Mouse (Mus musculus) adrenal gland, postnatal 25 days (tissue): ENCODE data around the gene Psmd7. TPM values are rescaled to one million over a fixed set of nuclear protein-coding genes. Genes with fewer than 3 reads are reported as not detected.
"Not testable (repeated sequence)": the region's sequence is repeated elsewhere in the genome, so short reads cannot be mapped to it uniquely, and the experiment has no call there.

ENCODE experiments used
- DNase-seq: peaks from one replicate; pipeline ENCODE4 v3.0.0; 2021; ENCODE audit warnings: mixed read lengths
- long read RNA-seq: library from polyadenylated mRNA; stranded (forward); transcript quantifications from one replicate; pipeline ENCODE4 v2.0.0, GENCODE M21; 2021
- total RNA-seq: library from RNA; stranded (reverse); gene quantifications from 2 replicates; pipeline ENCODE4 v1.2.3, GENCODE M21; 2021

Gene Psmd7
- total RNA-seq, result 109 and 131 TPM in 2 replicates
- long read RNA-seq, transcript Psmd7-201 (7 exons, 1,581 nt), result major isoform, 238 of 258 reads
- long read RNA-seq, partial matches to known transcripts, result 7 of 258 reads
- long read RNA-seq, other reads (novel, unspliced or antisense), result 13 of 258 reads

- peak; percentile 94 for DNase-seq
Measured at GRCm38 (mm10) chr8:107587995-107588780, at the start of gene Psmd7. TSS of gene Psmd7 (minus strand) at chr8:107588464.

DNA sequence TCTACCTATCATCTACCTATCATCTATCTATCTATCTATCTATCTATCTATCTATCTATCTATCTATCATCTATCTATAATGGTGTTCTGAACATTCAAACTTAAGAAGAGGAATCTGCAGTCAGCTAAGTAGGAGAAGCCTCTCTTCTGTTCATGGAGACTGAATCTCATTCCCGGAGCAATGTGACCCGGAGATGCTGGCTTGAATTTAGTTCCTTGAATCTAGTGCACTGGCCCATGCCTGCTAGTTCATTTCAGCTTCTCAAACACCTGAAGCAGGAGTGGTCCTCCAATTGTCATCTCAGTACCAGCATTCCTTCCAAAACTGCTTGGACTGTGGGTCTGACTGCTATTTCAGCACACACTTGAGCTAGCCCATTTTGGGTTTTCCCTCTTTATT lies 45.5 kb upstream of the Psmd7 start:
- DNase-seq, result no peak

GRCm38 (mm10) chr8:107629701-107630100 lies 41.4 kb upstream of the Psmd7 start:
- DNase-seq, result no peak

GRCm38 (mm10) chr8:107628501-107629149 lies 40.4 kb upstream of the Psmd7 start:
- peak; percentile 3 for DNase-seq

DNA sequence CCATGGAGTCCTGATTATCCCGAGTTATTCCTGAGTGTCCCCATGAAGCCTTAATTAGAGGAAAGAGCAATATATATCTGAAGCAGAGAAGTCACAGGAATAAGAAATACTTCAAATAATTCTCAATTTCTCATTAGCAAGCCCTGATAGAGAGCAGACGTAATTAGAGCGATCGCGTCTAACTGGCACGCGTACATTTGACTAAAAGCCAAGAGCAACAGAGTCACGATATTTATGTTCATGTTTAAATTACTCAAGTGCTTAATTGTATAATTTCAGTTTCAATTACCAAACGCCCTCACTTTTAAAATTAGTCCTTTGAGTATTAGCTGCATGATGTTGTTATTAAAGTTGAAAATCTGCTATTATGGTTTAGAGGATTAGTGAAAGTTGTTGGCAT lies 39.6 kb upstream of the Psmd7 start:
- DNase-seq, result no peak

- not testable (repeated sequence) for DNase-seq
Measured at GRCm38 (mm10) chr8:107624301-107624700, 36.0 kb upstream of the Psmd7 start.

DNA sequence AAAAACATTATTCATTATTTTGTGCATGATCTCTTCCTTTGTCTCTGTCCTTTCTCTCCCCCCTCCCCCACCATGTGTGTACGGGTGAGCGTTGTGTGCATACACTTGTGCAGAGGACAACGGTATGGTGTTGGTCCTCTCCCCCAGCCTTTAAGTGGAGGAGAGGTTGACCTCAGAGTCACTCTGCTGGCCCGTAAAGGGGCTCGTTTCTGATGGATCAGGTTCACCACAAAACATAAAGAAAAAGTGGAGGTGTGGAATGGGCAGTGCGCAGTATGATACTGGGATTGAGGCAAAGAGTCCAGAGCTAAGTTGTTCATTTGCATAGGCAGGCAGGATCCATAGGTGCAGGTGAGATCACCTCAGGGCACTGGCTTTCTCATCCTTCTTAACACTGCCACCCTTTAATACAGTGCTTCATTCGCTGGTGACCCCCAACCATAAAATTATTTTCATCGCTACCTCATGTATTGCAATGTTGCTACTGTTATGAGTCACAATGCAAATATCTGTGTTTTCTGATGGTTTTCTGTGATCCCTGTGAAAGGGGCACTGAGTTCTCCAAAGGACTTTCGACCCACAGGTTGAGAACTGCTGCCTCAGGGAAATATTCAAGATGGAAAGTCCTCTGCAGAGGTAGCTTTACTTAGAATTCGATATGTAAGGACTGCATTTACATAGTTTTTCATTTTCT lies 33.8 kb upstream of the Psmd7 start:
- no peak for DNase-seq

DNA sequence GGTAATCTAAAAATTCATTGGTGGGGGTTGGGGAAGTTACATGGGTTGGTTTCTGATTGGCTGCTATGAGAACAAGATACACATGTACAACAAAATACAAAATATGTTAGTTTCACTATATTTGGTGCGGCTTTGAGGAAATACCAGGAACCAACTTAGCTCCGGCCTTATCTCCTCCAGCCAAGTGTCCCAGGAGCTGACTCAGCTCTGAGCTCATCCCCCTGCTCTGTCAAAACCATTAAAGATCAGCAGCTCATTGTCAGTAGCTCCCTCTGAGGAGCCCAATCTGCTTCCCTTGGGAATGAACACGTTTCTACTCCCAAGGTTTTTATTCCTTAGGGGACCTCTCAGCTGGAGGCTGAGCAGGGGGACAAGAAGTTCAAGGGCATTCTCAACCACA lies 32.9 kb upstream of the Psmd7 start:
- DNase-seq, result peak; percentile 21

GRCm38 (mm10) chr8:107618499-107618898 lies 30.2 kb upstream of the Psmd7 start:
- no peak for DNase-seq

GRCm38 (mm10) chr8:107613411-107613810 lies 25.1 kb upstream of the Psmd7 start:
- no peak for DNase-seq

- DNase-seq, result no peak
Measured at GRCm38 (mm10) chr8:107610845-107611244, 22.6 kb upstream of the Psmd7 start.

DNA sequence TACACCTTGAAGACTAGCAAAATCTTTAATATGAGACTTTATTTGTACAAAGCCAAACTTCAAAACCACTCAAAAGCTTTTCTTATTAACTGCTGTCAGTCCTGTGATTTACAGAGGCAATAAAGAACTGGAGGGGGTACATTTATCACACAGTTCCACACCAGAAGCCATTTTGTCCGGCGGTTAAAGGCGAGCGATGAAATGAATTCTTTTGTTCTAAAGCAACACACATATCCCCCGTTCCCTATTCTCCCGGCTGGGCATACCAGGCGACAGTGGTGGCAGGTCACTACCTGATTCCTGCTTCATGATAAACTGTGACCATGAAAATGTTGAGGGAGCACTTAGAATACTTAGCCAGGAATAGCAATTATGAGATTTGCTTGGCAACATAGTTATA lies 20.5 kb upstream of the Psmd7 start:
- no peak for DNase-seq

GRCm38 (mm10) chr8:107603026-107603425 lies 14.8 kb upstream of the Psmd7 start:
- peak; percentile 69 for DNase-seq

DNA sequence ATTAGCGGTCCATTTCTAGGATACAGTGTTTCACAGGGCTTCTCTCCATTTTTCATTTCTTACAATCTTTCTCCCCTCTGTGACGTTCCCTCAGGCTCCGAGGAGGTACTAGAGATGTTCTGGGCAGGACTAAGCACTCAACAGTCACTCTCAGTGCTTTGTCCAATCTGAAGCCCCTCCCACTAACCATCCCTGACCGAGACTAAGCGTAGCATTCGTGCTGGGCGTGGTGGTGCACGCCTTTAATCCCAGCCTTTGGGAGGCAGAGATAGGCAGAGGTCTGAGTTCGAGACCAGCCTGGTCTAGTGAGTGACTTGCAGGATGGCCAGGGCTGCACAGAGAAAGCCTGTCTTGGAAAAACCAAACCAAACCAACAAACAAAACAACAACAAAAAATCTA lies 11.4 kb upstream of the Psmd7 start:
- no peak for DNase-seq

GRCm38 (mm10) chr8:107597731-107598130 lies 9.5 kb upstream of the Psmd7 start:
- DNase-seq, result no peak

DNA sequence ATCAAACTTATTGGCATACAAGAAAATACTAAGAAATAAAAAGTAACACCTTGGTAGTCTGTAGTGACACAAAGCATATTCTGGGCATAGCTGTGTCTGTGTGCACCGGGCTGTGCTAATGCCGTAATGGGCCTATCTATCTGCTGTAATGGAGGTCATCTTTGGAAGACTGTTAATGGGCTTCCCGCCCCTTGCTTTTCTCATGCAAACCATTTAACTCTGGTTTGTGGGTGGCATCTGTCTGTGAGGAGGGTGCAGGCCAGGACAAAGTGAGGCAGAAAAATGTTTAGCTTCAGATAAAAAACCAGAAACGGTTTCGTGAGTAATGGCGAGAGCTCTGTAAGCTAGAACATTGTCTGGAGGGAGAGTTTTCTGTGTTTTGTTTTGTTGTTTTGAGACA lies 6.6 kb upstream of the Psmd7 start:
- no peak for DNase-seq

- no peak for DNase-seq
Measured at GRCm38 (mm10) chr8:107593967-107594729, 5.9 kb upstream of the Psmd7 start.

DNA sequence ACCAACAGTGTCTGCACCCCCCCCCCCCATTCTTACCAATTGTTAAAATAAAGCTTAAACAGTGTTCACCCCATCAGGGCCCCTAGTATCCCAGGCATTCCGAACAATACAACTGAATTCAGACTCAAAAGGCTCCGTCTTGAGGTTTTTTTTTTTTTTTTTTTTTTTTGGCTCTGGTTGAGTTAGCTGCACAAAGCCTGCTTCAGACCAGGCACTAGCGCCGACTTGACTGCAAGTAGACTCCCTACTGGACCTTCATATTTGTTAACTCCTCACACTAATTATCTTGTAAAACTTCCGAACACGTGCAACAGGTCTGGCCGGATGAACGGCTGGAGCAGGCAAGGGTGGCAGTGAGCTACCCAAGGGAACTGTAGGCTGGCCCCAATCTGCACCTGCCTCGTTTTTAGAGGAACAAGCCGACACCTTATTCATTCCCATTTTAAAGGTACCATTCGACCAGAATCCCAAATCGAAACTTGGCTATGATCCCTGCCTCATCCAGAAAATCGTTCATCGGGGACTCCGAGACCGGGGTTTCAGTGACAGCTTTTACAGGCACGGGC lies 752 bp downstream of the Psmd7 start:
- DNase-seq, result peak; percentile 10

GRCm38 (mm10) chr8:107582136-107582535 lies 6.1 kb downstream of the Psmd7 start:
- DNase-seq, result no peak

GRCm38 (mm10) chr8:107581536-107581935 lies 6.7 kb downstream of the Psmd7 start:
- DNase-seq, result no peak

GRCm38 (mm10) chr8:107580879-107581278 lies 7.4 kb downstream of the Psmd7 start:
- no peak for DNase-seq

DNA sequence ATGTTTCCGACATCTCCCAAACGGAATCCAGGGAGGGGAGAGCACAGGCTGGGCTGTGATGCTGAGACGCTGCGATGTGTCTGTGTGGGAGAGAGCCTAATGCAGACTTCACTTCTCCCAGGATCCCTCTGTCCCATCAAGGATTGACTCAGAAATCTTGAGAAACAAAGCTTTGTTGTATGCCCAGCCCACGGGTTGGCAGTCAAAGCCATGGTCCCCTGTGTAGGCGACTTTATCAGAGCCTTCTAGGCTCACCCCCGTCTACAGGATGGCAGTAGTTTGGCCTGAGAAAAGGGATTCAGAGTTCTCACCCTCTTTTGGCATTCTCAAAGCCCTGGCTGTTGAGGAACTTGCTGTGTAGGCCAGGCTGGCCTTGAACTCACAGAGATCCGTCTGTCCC lies 9.7 kb downstream of the Psmd7 start:
- no peak for DNase-seq
